Mouse (Mus musculus) olfactory bulb, adult 2 months (tissue): Measurements from ENCODE around the gene Fry.

Experiments used
- CTCF ChIP-seq: fragments of 200-500 bp; IDR thresholded peaks from 2 replicates; pipeline ENCODE4 v1.5.1; 2012; ENCODE audit warnings: low read depth, mild to moderate bottlenecking, low read length, moderate library complexity; ENCODE audit not compliant: insufficient read depth
- POLR2A ChIP-seq: fragments of 200-500 bp; IDR thresholded peaks from 2 replicates; pipeline ENCODE4 v1.6.1; 2012; ENCODE audit warnings: mild to moderate bottlenecking, low read depth, low read length, moderate library complexity; ENCODE audit not compliant: insufficient read depth

DNA sequence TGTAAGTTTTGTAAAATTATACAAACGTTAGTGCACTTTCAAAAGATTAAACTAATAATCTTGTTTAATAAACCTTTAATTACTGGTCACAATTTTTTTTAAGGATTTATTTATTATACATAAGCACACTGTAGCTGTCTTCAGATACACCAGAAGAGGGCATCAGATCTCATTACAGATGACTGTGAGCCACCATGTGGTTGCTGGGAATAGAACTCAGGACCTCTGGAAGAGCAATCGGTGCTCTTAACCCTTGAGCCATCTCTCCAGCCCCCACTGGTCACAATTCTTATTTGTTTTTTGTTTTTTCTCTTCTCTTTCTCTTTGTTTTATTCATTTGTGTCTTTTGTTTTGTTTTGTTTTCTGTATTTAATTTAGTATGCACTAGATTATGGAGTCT is 406.8 kb downstream of the Fry start:
- TF ChIP-seq CTCF (no peak), POLR2A (no peak)
